Mouse (Mus musculus) adrenal gland, postnatal 14 days (tissue): ENCODE results near the gene Scaf4. TPM values are rescaled to one million over a fixed set of nuclear protein-coding genes. Genes with fewer than 3 reads are reported as not detected.
A peak's percentile ranks its signal among the peaks of the same experiment; 100 is the strongest.

Experiments
- DNase-seq: peaks from one replicate; pipeline ENCODE4 v3.0.0; 2021; ENCODE audit warnings: mixed read lengths
- long read RNA-seq, 2 experiments: library from polyadenylated mRNA; stranded (forward); transcript quantifications; one replicate each; pipeline ENCODE4 v2.0.0; 2021
- total RNA-seq: library from RNA; stranded (reverse); gene quantifications from 2 replicates; pipeline ENCODE4 v1.2.3, GENCODE M21; 2021

The Scaf4 gene
- total RNA-seq, result 46.8 and 56.0 TPM in 2 replicates
- long read RNA-seq, experiment 1, full-length matches to known transcripts, result 1 of 12 reads
- long read RNA-seq, experiment 1, partial matches to known transcripts, result 4 of 12 reads
- long read RNA-seq, experiment 1, other reads (novel, unspliced or antisense), result 7 of 12 reads
- long read RNA-seq, experiment 2, full-length matches to known transcripts, result 1 of 14 reads
- long read RNA-seq, experiment 2, partial matches to known transcripts, result 3 of 14 reads
- long read RNA-seq, experiment 2, other reads (novel, unspliced or antisense), result 10 of 14 reads

DNA sequence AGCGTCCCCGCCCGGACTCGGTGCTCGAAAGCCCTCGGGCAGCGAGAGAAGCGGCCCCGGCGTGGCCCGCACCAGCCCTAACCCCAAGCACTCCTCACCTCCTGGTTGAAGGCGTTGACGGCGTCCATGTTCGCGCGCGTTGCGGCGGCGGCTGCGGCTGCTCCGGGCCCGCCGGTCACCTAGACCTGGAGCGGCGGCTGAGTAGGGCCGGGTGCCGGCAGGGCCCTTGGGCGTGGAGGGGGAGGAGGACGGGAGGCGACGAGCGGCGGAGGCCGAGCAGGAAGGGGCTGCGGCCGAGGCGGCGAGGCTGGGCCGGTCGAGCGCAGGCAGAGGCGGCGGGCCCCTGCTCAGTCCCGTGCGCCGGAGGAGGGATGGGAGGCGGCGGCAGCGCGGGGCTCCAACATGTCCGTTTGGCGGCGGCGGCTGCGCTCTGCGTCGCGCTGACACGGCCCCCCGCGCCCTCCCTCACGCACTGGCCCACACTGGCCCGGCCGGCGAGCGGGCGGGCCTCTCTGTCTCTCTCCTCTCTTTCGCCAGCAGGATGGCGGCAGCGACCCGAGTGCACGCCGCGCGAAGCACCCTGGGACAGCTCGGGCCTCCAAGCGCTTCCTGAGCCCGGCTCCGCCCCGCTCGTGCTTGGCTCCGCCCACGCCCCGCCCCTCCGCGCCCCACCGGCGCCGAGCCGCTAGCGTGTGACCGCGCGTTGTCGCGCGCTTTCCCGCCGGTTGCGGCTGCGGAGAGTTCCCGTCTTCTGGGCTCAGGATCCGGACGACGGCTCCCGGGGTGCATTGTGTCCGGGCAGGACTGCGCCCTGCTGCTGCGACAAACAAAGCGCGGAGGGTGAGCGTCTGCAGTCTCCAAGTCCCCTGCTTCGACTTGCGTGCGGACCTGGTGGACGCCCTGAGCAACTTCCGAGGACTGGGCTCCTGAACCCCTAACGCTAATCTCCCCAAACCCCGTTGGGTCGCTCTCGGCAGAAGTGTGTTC is at the start of gene Scaf4:
Gene Scaf4 (minus strand): TSS at position 599 of the 987 bp plus-strand sequence.
- peak; percentile 98 for DNase-seq

DNA sequence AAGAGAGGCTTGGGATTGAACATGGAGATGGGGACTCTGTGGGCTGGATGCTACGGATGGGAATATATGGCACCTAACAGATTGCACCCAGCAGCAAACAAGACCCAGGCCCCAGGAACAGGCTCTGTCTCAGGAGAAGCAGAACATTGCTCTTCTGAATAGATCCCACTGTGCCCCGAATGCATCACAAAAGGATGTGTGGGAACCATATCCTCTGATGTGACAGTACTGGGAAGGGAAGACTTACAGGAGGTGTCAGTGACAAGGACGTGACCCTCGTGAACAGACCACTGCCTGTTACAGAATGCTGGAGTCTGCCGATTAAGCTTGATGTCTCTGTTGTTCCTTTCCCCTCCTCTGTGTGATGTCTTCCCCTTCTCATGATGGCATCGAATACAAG is 48.2 kb upstream of the Scaf4 start:
- DNase-seq, result no peak

DNA sequence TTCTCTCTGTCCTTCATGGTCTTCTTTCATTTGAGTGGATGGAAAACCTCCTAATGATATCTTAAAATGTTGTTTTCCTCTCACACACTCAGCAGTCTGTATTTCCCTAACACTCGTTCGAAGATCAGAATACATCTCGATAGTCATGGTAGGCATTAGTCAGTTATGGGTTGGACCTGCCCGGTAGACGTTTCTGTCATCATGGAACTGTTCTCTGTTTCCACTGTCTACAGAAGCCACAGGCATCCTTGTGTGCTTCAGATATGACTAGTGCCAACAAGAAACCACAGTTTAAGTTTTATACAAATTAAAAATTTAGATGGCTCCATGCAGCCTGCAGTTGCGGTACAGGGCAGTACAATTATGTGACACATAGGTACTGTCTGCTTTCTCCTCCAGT is 46.7 kb upstream of the Scaf4 start:
- no peak for DNase-seq

DNA sequence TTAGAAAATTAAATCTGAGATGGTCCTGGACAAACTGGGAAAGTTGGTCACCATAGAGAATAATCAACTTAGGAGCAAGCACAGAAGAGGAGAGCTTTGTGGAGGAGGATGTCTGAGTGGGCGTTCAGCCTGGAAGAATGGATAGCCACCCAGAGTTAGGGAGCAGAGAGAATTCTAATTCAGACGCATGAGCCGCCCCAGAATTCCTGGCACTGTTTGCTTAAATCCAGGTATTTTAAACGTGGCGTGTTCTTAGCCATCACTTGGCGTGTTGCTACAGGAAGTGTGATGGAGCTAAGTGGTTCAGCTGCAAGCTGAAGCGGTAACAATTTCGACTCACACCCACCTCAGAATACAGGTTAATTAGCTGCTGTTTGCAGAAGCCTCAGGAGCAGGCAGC is 45.2 kb upstream of the Scaf4 start:
- no peak for DNase-seq

DNA sequence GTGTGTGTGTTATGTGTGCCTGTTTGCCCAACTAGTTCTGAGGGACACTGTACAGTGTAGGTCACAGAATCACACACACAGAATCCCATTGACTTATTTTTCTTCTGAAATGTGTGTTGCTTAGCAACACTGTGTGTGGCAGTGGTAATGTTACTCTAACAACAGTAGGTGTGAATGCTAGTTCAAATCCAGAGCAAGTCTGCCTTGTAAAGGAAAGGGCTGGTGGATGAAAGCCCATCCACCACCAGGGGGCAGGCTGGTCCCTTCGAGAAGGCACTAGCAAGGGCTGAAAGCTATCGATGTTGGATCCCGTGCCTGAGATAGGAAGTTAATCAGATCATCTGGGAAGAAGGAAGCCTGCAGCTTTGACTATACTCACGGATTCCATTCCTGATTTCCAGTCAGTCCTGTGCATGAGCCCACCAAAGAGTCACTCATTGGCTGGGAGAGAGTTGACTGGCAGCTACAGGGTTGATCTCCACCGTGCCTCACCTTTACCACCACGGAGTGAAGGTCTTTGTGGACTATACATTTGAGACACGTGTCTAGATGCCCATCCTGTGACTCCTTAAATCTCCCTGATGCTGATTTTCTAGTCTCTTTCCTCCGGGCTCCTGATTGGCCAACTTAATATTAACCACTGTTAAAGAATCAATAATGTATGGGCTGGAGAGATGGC is 38.7 kb upstream of the Scaf4 start:
- peak; percentile 94 for DNase-seq

DNA sequence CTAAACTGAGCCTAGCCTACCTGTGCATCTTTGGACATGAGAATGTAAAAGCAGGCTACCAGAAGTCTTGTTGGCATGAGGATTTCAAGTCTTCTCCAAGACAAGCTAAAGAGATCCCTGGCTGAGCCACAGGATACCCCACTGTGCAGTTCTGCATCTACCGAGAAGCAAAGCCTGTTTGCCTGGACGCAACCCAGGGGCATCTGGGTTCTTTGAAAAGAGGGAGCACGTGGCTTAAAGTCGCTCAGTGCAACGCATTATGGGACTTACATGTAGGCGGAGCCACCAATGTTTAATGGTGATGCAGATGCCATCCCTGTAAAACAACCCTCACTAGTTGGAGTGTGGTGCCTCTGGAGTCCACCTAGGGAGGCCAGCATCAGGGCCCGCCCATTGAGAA is 35.0 kb upstream of the Scaf4 start:
- DNase-seq, result no peak

DNA sequence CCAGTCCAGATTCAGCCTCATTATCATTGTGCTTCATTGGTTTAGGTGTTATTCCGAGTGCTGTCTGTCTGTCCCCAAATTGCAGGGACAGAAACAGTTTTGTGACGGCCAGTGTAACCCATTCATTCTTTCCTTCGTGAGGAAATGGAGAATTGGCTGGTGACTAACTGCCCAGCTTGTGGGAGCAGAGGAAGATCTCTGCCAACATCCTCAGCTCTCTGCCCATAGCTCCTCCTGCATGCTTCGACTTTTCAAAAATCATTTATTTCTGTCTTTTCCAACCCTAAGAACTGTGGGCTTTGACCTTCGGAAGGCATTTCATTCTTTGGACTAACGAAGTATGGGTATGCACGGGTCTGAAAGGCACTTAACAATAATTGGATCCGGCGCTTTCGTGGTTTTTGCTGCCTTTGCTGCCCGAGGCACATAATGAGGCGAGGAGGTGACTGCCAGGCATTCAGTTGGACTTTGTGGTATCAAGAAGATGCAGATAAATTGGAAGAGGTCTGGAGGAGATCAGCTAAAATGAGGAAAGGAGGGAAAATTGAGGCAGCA is 34.1 kb upstream of the Scaf4 start:
- no peak for DNase-seq

DNA sequence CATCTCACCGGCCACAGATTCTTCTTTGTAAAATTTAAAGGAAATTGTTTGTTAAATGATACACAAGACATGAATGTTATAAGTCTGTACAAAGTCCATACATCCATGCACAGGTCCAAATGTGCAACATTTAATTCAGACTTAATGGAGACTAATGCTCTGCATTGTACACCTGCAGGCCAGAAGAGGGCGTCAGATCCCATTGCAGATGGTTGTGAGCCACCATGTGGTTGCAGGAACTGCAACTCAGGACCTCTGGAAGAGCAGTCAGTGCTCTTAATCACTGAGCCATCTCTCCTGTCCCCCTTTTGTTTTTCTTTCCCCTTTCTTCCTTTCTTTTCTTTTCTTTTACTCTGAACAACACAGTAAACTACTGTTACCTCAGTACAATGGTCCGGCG is 33.5 kb upstream of the Scaf4 start:
- no peak for DNase-seq

DNA sequence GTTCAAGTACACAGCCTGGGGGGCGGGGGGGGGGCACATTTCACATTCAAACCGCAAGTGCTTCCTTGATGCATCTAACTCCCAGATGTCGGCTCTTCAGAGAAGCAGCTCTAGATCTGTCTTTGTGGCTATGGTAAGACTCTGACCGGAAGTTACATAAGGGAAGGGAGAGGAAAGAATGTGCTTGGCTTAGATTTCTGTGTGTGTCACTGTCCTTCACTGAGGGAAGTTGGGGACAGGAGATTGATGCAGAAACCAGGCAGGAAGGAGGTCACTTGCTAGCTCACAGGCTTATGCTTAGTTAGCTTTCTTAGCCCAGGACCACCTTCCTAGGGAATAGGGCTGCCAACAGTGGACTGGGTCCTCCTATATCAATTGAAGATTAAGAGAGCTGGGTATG is 31.6 kb upstream of the Scaf4 start:
- DNase-seq, result no peak

DNA sequence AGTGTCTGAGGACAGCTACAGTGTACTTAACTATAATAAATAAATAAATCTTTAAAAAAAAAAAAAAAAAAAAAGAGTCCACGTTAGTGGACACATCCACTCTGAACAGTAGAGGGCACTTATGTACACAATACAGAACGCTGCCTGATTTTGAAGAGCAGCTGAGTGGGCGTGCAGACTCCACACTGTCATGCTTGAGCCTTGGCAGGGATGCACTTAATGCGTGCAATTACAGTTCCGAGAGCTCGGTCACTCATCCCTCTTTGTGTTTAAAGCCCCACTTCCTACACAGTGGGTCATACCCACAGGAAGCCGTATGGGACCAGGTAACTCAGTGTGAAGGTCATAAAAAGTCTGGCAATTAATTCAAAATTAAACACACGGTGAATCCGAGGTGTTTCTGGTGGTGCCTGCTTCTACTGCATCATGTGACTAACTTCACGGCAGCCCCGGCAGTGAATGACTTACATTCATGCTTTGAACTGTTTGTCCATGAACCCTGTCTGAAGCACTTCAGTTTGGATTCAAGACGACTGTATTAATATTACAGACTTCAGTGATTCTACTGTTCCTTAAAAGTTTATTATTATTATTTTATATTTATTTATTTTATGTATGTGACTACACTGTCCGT is 28.3 kb upstream of the Scaf4 start:
- peak; percentile 26 for DNase-seq

DNA sequence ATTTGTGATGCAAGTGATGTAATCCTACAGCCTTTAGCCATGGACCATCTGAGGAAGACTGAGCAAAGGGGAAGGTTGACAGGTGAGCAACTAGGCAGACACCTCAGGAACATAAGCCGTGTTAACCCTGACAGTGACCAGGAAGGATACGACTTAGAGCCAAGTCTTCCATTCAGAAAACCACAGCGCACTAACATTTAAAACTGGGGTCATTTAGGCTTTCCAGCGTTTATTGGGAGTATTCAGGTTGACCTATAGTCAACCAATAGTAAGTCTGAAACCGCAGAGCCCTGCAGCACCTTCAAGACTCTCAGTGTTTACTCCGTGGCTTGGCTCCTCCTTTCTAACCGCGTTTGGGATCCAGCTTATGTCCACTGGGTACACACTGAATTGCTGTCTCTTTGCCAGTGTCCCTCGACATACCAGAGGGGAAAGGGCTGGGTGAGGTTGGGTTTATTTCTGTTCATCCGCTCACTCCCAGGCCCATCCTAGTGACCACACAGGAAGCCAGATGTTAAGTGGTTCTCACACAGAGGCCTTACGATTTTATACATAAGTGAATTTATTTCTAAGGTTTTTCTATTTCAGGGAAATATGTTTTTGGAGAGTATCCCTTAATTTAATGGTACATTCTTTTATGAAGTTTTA is 26.3 kb upstream of the Scaf4 start:
- no peak for DNase-seq

DNA sequence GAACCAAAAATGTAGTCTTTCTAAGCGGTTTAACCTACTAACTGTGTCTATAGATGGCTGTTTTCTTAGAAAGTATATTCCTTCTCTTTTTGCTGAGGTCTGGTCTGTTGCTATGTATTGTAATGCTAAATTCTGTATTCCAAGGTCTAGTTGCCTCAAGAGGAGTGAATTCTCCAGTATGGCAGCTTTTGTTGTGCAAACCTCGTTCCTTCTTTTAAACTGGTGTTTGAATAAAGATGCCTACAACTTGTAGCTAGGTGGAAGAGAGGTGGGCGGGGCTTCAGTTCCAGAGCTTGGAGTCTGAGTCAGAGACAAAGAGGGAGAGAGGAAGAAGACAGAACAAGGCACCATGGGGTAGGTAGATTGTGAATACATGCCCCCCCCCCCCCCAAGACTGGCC is 25.5 kb upstream of the Scaf4 start:
- DNase-seq, result no peak

DNA sequence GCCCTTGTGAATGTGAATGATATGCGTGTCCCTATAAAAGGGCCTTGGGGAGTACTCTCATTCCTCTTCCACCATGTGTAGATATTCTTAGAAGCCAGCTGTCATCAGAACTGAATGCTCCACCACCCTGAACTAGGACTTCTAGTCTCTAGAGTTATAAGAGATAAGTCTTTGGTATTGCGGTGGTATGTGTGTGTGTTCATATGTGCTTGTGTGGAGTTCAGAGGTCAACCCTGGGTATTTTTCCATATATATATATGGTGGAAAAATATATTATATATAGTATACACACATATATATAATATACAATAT is 19.6 kb upstream of the Scaf4 start:
- no peak for DNase-seq

DNA sequence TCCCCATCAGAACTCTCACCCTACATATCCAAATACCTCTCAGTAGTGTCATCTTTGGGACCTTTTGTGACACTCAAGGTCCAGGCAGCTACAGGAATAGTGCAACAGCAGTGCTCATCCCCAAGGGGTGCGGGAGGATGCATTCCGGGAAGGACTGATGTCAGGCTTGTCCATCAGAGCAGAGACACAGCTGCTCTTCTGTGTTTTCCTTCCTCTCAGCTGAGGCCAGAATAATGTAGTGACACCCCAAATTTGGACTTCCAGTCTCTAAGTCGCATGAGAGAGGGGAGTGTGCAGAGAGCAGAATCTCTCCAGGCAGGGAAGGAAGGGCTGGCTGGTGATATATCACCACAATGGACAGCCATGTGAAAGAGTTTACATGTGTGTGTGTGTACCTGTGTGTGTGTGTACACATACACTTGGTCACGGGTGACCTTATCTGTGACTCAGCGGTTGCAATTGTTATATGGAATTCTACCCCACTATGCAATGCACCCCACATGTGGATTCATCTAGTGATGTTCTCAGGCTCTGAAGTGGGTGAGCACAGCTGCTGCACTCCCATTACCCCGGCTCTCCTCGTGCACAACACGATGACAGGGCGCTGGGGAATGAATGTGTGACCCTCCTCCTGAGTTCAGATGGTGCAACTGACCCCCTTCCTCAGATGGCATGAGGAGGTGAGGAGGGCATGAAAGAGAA is 19.1 kb upstream of the Scaf4 start:
- no peak for DNase-seq

DNA sequence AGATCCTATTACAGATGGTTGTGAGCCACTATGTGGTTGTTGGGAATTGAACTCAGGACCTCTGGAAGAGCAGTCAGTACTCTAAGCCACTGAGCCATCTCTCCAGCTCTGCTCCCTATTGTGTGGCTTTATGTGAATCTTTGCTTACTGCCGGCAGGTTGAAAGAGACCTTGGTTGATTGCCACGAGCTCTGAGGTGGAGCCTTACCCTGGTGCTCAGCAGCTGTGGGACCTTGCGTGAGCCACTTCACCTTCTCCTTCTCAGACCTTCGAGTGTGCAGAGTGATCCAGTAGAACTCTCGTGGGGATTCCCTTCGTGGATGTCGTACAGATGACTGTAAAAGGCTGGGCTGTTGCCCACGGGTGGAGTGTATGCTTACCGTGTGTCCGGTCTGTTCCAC is 17.4 kb upstream of the Scaf4 start:
- no peak for DNase-seq

DNA sequence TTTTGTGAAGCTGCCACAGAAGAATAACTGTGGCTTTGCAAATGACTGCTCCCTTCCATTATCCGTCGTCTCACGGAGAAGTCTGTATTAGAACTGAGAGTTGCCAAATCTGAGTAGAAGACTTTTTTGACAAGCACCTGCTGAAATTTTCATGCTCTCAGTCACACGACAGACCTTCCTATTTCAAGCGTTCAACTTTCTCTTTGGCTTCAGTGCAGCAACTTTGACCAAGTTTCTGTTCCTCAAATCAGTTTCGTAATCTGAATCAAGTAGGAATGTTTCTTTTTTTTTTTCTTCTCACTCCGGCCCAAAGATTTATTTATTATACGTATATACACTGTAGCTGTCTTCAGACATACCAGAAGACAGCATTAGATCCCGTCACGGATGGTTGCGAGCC is 16.6 kb upstream of the Scaf4 start:
- DNase-seq, result no peak

DNA sequence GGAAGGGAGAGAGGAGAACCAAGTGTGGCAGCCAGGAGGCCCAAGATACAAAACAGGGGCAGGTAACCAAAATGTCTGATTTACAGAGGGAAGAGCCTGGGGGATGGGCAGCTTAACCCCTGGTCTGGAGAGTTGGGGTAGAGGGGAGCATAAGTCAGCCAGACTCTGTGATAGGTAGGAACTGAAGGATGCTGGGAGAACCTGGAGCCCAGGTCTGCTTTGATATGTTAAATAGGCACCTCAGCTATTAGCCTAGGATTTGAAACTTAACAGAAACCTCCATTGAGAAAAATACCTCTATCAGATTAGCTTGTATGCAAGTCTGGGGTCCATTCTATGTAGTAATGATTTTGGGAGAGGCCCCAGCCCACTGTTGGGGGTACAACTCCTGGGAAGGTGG is 15.3 kb upstream of the Scaf4 start:
- no peak for DNase-seq

DNA sequence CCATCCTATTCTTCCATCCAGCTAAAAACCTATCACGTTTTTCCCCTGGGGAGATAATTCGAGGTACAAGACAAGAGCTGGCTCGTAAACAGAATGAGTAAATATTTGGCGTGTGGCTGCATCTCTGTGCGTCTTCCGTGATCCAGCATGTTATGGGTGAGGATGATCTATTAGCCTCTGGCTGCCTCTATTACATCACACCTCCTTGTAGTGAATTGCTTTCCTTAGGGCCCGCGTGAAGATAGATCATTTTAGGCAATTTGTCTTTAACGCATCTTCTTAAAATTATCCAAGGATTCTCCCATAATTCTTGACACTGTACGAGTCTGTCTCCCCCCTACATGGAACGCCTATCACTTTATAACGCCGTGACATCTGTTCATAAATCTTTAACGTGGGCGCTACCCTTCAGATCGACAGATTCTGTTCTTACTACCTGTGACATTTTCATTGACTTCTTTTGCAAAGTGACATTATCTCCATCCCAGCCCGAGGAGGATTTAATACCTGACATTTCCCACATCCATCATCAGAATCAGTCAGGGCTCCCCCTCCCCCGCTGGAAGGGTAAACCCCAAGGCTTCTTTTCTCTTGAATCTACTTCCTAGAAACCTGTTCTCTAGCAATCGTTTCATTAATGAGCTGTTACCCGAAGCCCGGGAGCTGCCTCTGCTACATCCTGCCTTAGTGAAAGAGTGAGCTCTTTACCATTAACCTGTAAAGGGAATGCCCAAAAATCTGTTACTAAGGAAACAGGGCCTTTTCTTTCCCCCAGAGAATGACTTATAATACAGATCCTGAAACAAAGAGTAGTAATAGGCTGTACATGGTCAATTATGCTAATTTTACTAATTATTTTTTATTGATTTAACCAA is 14.4 kb upstream of the Scaf4 start:
- DNase-seq, result no peak

DNA sequence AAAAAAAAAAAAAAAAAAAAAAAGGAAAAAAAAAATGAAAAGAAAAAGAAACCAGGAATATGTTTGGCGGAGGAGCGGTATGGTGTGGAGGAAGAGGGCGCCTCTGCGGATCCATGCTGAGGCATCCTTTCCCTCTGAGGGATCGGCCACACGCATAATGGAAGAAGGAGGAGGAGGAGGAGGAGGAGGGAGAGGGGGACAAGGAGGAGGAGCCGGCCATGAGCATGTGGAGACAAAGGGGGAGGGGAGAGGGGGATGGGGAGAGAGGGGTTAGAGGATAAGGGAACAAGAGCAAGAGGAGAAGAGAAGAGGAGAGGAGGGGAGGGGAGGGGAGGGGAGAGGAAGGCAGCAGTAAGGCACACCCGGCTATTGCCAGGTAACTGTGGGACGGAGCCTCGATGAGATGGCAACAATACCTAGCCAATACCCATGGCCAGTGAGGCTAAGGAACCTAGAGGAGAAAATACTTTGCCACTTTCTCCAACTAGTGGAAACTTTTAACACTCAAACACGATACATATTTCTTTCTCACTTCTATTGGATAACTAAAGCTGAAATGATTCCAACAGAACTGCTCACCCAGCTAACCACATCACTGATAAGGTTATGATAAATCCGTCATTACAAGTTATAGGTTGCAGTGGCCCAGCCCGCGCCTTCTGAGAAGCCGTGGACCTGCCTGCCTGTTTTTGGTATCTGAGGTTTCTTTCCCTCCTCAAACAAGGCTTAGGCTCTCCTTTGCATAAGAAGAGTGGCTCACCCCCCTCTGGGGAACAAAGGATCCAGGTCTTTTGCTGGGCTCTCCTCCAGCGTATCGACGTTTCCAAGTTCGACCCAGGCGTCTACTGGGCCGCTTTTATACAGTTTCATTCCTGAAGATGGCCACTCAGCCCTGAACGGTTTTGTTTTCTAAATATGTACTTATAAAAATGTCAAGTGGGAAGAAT is 13.4 kb upstream of the Scaf4 start:
- no peak for DNase-seq
